Mouse (Mus musculus) heart, adult 2 months (tissue): Measurements from ENCODE around the gene Chac1. TPM values are rescaled to one million over a fixed set of nuclear protein-coding genes. Genes with fewer than 3 reads are reported as not detected.

Experiments
- DNase-seq, 2 experiments: peaks; one replicate each; pipeline ENCODE4 v3.0.0; 2021
- H3K27ac ChIP-seq: fragments of 200-600 bp; 2 replicates; pipeline ENCODE4 v1.8.1; 2022
- H3K27me3 ChIP-seq: fragments of 200-500 bp; 2 replicates; pipeline ENCODE4 v1.6.1; 2012; ENCODE audit warnings: mild to moderate bottlenecking, low read length, inconsistent platforms, mixed read lengths; ENCODE audit not compliant: control insufficient read depth, insufficient read depth
- H3K36me3 ChIP-seq: fragments of 200-500 bp; 2 replicates; pipeline ENCODE4 v1.6.1; 2012; ENCODE audit warnings: low read length, inconsistent platforms; ENCODE audit not compliant: control insufficient read depth, insufficient read depth
- H3K4me1 ChIP-seq: fragments of 200-500 bp; 2 replicates; pipeline ENCODE4 v1.6.1; 2011; ENCODE audit warnings: low read length; ENCODE audit not compliant: control insufficient read depth, insufficient read depth
- H3K4me3 ChIP-seq: fragments of 200-600 bp; 2 replicates; pipeline ENCODE4 v1.8.1; 2022
- H3K79me2 ChIP-seq: fragments of 200-500 bp; replicated peaks from 2 replicates; pipeline ENCODE4 v1.6.1; 2012; ENCODE audit warnings: mild to moderate bottlenecking, inconsistent platforms, low read length, moderate library complexity, mixed read lengths; ENCODE audit not compliant: control insufficient read depth, insufficient read depth
- H3K9ac ChIP-seq: fragments of 200-500 bp; 2 replicates; pipeline ENCODE4 v1.6.1; 2012; ENCODE audit warnings: low read depth, mild to moderate bottlenecking, control low read depth, inconsistent platforms, low read length, mixed read lengths
- CTCF ChIP-seq: fragments of 200-600 bp; IDR thresholded peaks from 2 replicates; pipeline ENCODE4 v1.8.1; 2022; ENCODE audit warnings: antibody characterized with exemption, mild to moderate bottlenecking, moderate library complexity
- EP300 ChIP-seq: fragments of 200-500 bp; IDR thresholded peaks from 2 replicates; pipeline ENCODE4 v1.6.1; 2011; ENCODE audit warnings: low read depth, low read length, control low read depth; ENCODE audit not compliant: insufficient read depth
- POLR2A ChIP-seq: fragments of 200-500 bp; IDR thresholded peaks from 2 replicates; pipeline ENCODE4 v1.6.1; 2011; ENCODE audit warnings: mild to moderate bottlenecking, low read depth, low read length, control low read depth; ENCODE audit not compliant: insufficient read depth
- WGBS: fragments of 180-500 bp; shearing (Covaris S2); methylation state at CpG from one replicate; pipeline ENCODE4 v1.1.7; 2018; 5-methylcytosine and 5-hydroxymethylcytosine counted together
- intact Hi-C: fragments of 180-260 bp; cut with DNase I; formaldehyde crosslinking; loops from one replicate; pipeline ENCODE4 v1.15.1; 2025
- long read RNA-seq: library from polyadenylated mRNA; stranded (forward); transcript quantifications from one replicate; pipeline ENCODE4 v2.0.0, GENCODE M21; 2021
- polyA plus RNA-seq: library from polyadenylated mRNA; depleted of rRNA; stranded (reverse); fragments of >200 nt; gene quantifications from 2 replicates; pipeline ENCODE4 v1.2.3, GENCODE M21; 2012; rRNA removed
- total RNA-seq, 2 experiments: library from RNA; stranded (reverse); gene quantifications; 2 replicates each; pipeline ENCODE4 v1.2.3; 2021

Gene Chac1
- 10 to 100 TPM in 1 of 2 experiments, 1 to 10 TPM in 1; 5.6 to 13.7 TPM for total RNA-seq
- 6.2 and 8.1 TPM in 2 replicates for polyA plus RNA-seq
- long read RNA-seq, transcript Chac1-201 (3 exons, 1,637 nt): major isoform, 9 of 9 reads
- long read RNA-seq, partial matches to known transcripts: 0 of 9 reads
- long read RNA-seq, other reads (novel, unspliced or antisense): 0 of 9 reads

DNA sequence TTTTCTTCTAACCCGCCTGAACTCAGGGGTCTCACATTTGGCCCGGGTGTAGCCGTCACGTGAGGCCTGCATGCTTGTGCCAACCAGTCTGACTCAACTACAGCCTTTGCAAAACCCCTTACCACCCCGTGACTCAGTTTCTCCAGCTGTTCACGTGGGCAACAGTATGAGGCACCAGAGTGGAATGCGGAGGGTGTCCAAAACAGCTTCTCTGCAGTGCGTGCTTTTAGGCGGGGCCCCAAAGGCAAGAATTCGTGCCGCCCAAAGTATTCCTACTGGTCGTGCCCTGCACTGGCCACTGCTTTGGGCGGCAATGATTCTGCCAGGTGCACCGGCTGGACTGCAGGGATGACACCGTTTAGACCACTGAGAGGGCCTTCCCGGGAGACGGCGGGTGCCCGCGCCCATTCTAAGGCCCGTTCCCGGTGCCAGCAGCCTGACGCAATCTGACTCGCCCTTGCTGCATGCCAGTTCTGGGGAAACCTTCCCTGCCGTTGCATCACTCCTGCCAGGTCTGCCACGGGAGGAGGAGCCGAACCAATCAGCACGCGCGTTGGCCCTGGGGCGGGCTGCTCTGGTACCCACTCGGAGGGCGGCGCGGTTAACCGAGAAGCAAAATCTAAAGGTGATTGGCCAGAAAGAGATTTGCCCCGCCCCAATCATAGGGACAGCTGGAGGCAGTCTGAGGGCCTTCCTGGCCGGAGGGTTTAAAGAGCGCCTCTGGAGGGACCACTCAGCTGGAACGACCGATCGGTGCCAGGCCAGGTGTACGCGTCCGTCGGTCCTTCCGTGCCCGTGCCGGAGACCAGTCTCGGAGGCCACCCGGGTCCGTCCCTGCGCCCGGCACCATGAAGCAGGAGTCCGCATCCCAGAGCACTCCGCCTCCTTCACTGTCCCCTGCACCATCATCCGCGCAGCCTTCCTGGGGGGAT is at the start of gene Chac1:
Chac1 (plus strand) TSS at position 675 of the 932 bp plus-strand sequence.
- intact Hi-C loops: no loop called here
- H3K36me3 ChIP-seq: no peaks in the 10 kb centered on the region
- H3K9ac ChIP-seq: peak within 1 kb of the TSS; percentile 72
- no peaks in the 10 kb centered on the region for H3K79me2 ChIP-seq
- 8% methylated on average over 58 of the region's 58 CpGs for WGBS
- peak within 1 kb of the TSS; percentile 50 for H3K4me3 ChIP-seq
- peak; percentile 79 to 89 for DNase-seq
- H3K4me1 ChIP-seq: peaks cover 4% of the 10 kb centered on the region
- no peaks in the 10 kb centered on the region for H3K27me3 ChIP-seq
- TF ChIP-seq POLR2A (peak; percentile 40; the same call in 1 of the 2 replicates), CTCF (no peak), EP300 (peak; percentile 46; the same call in 1 of the 2 replicates)
- peak within 1 kb of the TSS; percentile 57 for H3K27ac ChIP-seq

DNA sequence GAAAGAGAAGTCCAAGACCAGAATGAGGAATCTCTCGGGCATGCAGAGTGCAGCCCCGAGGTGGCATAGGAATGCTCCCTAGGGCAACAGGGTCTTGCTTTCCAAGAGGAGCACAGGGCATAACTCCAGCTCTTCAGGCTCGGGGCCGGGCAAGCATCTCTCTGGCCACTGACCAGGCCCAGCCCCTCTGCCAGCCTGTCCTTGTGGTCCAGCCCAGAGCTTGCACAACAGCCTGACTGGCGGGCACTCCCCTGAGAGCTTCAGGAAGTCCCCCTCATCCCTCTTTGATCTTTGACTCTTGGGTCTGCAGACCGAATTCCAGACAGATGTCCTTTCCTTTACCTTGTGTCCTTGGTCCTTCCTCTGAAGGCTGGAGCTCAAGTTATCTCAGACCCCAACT is 48.2 kb upstream of the Chac1 start:
- Histone ChIP-seq H3K36me3 (peaks cover 4% of the 10 kb centered on the region; the same call in 1 of the 2 replicates), H3K4me3 (no peak overlapping the region), H3K27ac (no peak overlapping the region), H3K9ac (no peak overlapping the region), H3K4me1 (peaks cover 22% of the 10 kb centered on the region), H3K27me3 (no peaks in the 10 kb centered on the region), H3K79me2 (no peaks in the 10 kb centered on the region; the same call in 1 of the 2 replicates)
- intact Hi-C loops: no loop called here
- no peak for TF ChIP-seq EP300
- TF ChIP-seq POLR2A: no peak
- no peak for TF ChIP-seq CTCF
- DNase-seq: no peak
- 57% methylated on average over 6 of the region's 6 CpGs for WGBS

DNA sequence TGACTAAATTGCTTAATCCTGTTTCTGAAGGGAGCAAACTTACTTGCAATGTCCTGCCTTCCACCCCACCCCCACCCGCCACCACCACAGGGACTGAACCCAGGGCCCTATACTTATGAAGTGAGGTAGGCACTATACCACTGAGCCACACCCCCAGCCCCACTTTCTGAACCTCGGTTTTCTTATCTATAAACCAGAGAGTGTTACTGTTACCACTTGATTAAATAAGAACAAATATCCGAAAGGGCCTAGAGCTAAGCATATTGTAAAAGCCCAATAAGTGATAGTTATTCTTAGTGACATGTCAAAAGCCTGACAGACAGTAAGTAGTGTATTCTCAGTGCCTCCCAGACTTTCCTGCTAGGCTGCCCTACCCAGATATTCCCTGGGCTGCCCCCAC is 46.6 kb upstream of the Chac1 start:
- WGBS: 56% methylated on average over 3 of the region's 3 CpGs
- H3K27me3 ChIP-seq: no peaks in the 10 kb centered on the region
- no peak for TF ChIP-seq CTCF
- TF ChIP-seq EP300: no peak
- no peak for TF ChIP-seq POLR2A
- H3K4me1 ChIP-seq: peaks cover 14% of the 10 kb centered on the region
- H3K4me3 ChIP-seq: no peak overlapping the region
- H3K9ac ChIP-seq: no peak overlapping the region
- intact Hi-C loops: no loop called here
- DNase-seq: no peak
- no peaks in the 10 kb centered on the region for H3K79me2 ChIP-seq
- H3K27ac ChIP-seq: peak overlapping the region; percentile 40
- no peaks in the 10 kb centered on the region for H3K36me3 ChIP-seq

DNA sequence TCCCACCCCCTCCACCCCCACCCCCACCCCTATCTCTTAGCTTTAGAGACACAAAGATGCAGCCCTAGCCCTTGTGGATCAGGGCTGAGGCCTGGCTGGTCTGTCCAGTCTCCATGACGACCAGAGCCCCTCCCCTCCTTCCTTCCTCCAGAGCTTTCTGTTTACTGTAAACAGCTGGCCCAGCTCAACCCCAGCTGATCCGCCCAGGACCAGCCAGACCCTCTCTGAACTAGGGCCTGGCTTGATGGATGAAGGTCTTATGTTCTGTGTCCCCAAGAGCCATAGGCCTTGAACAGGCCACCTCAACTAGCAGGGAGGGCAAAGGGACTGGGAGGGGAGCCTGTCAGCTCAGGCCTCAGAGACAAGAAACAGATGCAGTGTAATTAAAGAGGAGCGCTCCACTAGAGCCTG is 46.2 kb upstream of the Chac1 start:
- intact Hi-C loops: no loop called here
- H3K27ac ChIP-seq: peak overlapping the region; percentile 71
- peak; percentile 69 to 71 for DNase-seq

DNA sequence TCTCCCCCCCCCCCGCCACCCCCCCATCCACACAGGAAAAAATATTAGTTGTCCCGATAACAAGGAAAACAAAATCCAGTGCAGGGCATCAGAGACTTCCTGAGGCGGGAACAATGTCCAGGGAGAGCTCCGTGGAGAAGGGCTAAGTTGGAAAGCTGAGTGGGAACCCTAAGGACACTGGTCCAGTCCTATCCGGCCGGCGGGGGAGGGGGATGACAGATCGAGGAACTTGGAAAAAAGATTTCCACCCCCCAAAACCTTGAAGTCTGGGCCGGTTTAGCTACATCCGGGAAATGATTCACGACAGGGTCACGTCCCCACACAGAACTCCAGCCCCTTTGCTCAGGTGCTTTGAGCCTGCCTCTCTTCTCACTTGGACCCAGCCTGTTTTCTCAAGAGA is 39.5 kb upstream of the Chac1 start:
- intact Hi-C loops: no loop called here
- peaks cover 25% of the 10 kb centered on the region for H3K4me1 ChIP-seq
- 0 out of 2 replicates have a peak, but pooled peaks have one; percentile 28 for TF ChIP-seq POLR2A
- no peak for TF ChIP-seq EP300
- no peak overlapping the region for H3K4me3 ChIP-seq
- no peaks in the 10 kb centered on the region for H3K27me3 ChIP-seq
- no peaks in the 10 kb centered on the region for H3K36me3 ChIP-seq
- no peak overlapping the region for H3K9ac ChIP-seq
- DNase-seq: peak in 1 of 2 experiments; percentile 59
- WGBS: 27% methylated on average over 12 of the region's 12 CpGs
- H3K27ac ChIP-seq: peak overlapping the region; percentile 86
- H3K79me2 ChIP-seq: no peaks in the 10 kb centered on the region

More for the DNA sequence above, 46.2 kb upstream of the Chac1 start:
- H3K27me3 ChIP-seq: no peaks in the 10 kb centered on the region
- peaks cover 14% of the 10 kb centered on the region for H3K4me1 ChIP-seq
- H3K9ac ChIP-seq: no peak overlapping the region
- no peaks in the 10 kb centered on the region for H3K36me3 ChIP-seq
- TF ChIP-seq POLR2A (no peak; the same call in 1 of the 2 replicates), CTCF (no peak), EP300 (no peak)
- WGBS: 24% methylated on average over 3 of the region's 3 CpGs
- H3K4me3 ChIP-seq: no peak overlapping the region
- H3K79me2 ChIP-seq: no peaks in the 10 kb centered on the region
